Mouse (Mus musculus): Measurements from ENCODE around the gene Nell2.

Nell2 gene

GRCm38 (mm10) chr15:95334323-95335296, 193.7 kb downstream of the Nell2 start:
- DNase-seq (ENCODE audit: low spot score), result no peak

- DNase-seq (ENCODE audit: low spot score), result no peak
Measured at GRCm38 (mm10) chr15:95333229-95333628, 195.1 kb downstream of the Nell2 start.

- no peak for DNase-seq (ENCODE audit: low spot score)
Measured at GRCm38 (mm10) chr15:95330926-95331325, 197.4 kb downstream of the Nell2 start.

- DNase-seq (ENCODE audit: low spot score), result no peak
Measured at GRCm38 (mm10) chr15:95322744-95323143, 205.6 kb downstream of the Nell2 start.

- DNase-seq (ENCODE audit: low spot score), result no peak
Measured at GRCm38 (mm10) chr15:95316626-95317025, 211.7 kb downstream of the Nell2 start.

- DNase-seq (ENCODE audit: low spot score), result no peak
Measured at GRCm38 (mm10) chr15:95314808-95315145, 213.6 kb downstream of the Nell2 start.

GRCm38 (mm10) chr15:95314121-95314807, 214.1 kb downstream of the Nell2 start:
- no peak for DNase-seq (ENCODE audit: low spot score)

GRCm38 (mm10) chr15:95313286-95313685, 215.1 kb downstream of the Nell2 start:
- no peak for DNase-seq (ENCODE audit: low spot score)

- DNase-seq (ENCODE audit: low spot score), result no peak
Measured at GRCm38 (mm10) chr15:95304102-95304501, 224.3 kb downstream of the Nell2 start.

- no peak for DNase-seq (ENCODE audit: low spot score)
Measured at GRCm38 (mm10) chr15:95296561-95296960, 231.8 kb downstream of the Nell2 start.

GRCm38 (mm10) chr15:95289047-95289446, 239.3 kb downstream of the Nell2 start:
- DNase-seq (ENCODE audit: low spot score), result no peak

GRCm38 (mm10) chr15:95285199-95285598, 243.2 kb downstream of the Nell2 start:
- no peak for DNase-seq (ENCODE audit: low spot score)

- DNase-seq (ENCODE audit: low spot score), result no peak
Measured at GRCm38 (mm10) chr15:95280986-95281385, 247.4 kb downstream of the Nell2 start.

GRCm38 (mm10) chr15:95278001-95278400, 250.4 kb downstream of the Nell2 start:
- no peak for DNase-seq (ENCODE audit: low spot score)

- no peak for DNase-seq (ENCODE audit: low spot score)
Measured at GRCm38 (mm10) chr15:95276556-95276955, 251.8 kb downstream of the Nell2 start.

GRCm38 (mm10) chr15:95275553-95275952, 252.8 kb downstream of the Nell2 start:
- DNase-seq (ENCODE audit: low spot score), result no peak

- DNase-seq (ENCODE audit: low spot score), result no peak
Measured at GRCm38 (mm10) chr15:95273236-95273635, 255.1 kb downstream of the Nell2 start.

GRCm38 (mm10) chr15:95272167-95272566, 256.2 kb downstream of the Nell2 start:
- DNase-seq (ENCODE audit: low spot score), result no peak

- no peak for DNase-seq (ENCODE audit: low spot score)
Measured at GRCm38 (mm10) chr15:95259671-95260450, 268.5 kb downstream of the Nell2 start.

- DNase-seq (ENCODE audit: low spot score), result no peak
Measured at GRCm38 (mm10) chr15:95257131-95257530, 271.2 kb downstream of the Nell2 start.

GRCm38 (mm10) chr15:95245516-95245915, 282.8 kb downstream of the Nell2 start:
- DNase-seq (ENCODE audit: low spot score), result no peak

- DNase-seq (ENCODE audit: low spot score), result no peak
Measured at GRCm38 (mm10) chr15:95243876-95244275, 284.5 kb downstream of the Nell2 start.

Data from ovary, adult 18-20 months (tissue).